Mouse (Mus musculus): ENCODE measurements around the gene Ptprg.

- TF ChIP-seq CTCF (IDR thresholded peaks at IDR 0.05; ENCODE audit: extremely low read depth, insufficient read length, insufficient replicate concordance, low read depth, low read length) (no peak), POLR2A (IDR thresholded peaks at IDR 0.05; ENCODE audit: low read depth, low read length) (no peak)
These were observed 494.3 kb downstream of the Ptprg start for GRCm38 (mm10) chr14:12047637-12048036.

Measured in small intestine, adult 2 months (tissue).